Mouse (Mus musculus) ES-Bruce4 (cell line): Measurements from ENCODE around the gene Lrrc30. TPM values are rescaled to one million over a fixed set of nuclear protein-coding genes. Genes with fewer than 3 reads are reported as not detected.

ENCODE experiments used
- H3K27ac ChIP-seq: 2 replicates; pipeline ENCODE4 v1.5.1; 2012; ENCODE audit warnings: low read length, inconsistent platforms; ENCODE audit not compliant: insufficient read depth
- H3K27me3 ChIP-seq: 2 replicates; pipeline ENCODE4 v1.6.1; 2012; ENCODE audit warnings: mild to moderate bottlenecking, low read length, inconsistent platforms; ENCODE audit not compliant: control insufficient read depth, poor library complexity, insufficient read depth, severe bottlenecking
- H3K36me3 ChIP-seq: 2 replicates; pipeline ENCODE4 v1.6.1; 2012; ENCODE audit warnings: inconsistent platforms, mild to moderate bottlenecking, low read length, moderate library complexity; ENCODE audit not compliant: control insufficient read depth, poor library complexity, insufficient read depth, severe bottlenecking
- H3K4me1 ChIP-seq: one replicate; pipeline ENCODE4 v1.8.1; 2011; ENCODE audit warnings: low read length; ENCODE audit not compliant: control insufficient read depth, insufficient read depth
- H3K4me3 ChIP-seq: 2 replicates; pipeline ENCODE4 v1.5.1; 2011; ENCODE audit warnings: low read depth, mild to moderate bottlenecking, low read length
- H3K9ac ChIP-seq: 2 replicates; pipeline ENCODE4 v1.6.1; 2012; ENCODE audit warnings: low read depth, mild to moderate bottlenecking, inconsistent platforms; ENCODE audit not compliant: poor library complexity, severe bottlenecking
- H3K9me3 ChIP-seq: replicated peaks from 2 replicates; pipeline ENCODE4 v1.6.1; 2012; ENCODE audit warnings: mild to moderate bottlenecking, low read length, inconsistent platforms; ENCODE audit not compliant: control insufficient read depth, poor library complexity, insufficient read depth, severe bottlenecking
- CTCF ChIP-seq: IDR thresholded peaks from one replicate; pipeline ENCODE4 v1.8.1; 2011; ENCODE audit warnings: low read depth, low read length
- EP300 ChIP-seq: IDR thresholded peaks from 2 replicates; pipeline ENCODE4 v1.6.1; 2011; ENCODE audit warnings: low read depth, low read length; ENCODE audit not compliant: insufficient read depth
- POLR2A ChIP-seq: IDR thresholded peaks from one replicate; pipeline ENCODE4 v1.8.1; 2011; ENCODE audit warnings: low read length; ENCODE audit not compliant: insufficient read depth
- polyA plus RNA-seq: library from polyadenylated mRNA; stranded (reverse); fragments of >200 nt; gene quantifications from 2 replicates; pipeline ENCODE4 v1.2.4, GENCODE M21; 2011; ENCODE audit warnings: low read depth; ENCODE audit not compliant: missing spikeins, insufficient read depth, insufficient read length

Gene Lrrc30
- polyA plus RNA-seq, 1 experiment = not detected

- no peak for TF ChIP-seq CTCF
- no peak for TF ChIP-seq EP300
- no peak for TF ChIP-seq POLR2A
- no peaks in the 10 kb centered on the region for H3K4me1 ChIP-seq
- no peak overlapping the region for H3K9ac ChIP-seq
- no peak overlapping the region for H3K4me3 ChIP-seq
- no peak overlapping the region for H3K27ac ChIP-seq
- no peaks in the 10 kb centered on the region for H3K27me3 ChIP-seq
- no peaks in the 10 kb centered on the region for H3K9me3 ChIP-seq
- no peaks in the 10 kb centered on the region for H3K36me3 ChIP-seq
Observed at GRCm38 (mm10) chr17:67629211-67629657, 3.3 kb downstream of the Lrrc30 start.

GRCm38 (mm10) chr17:67628475-67628874, 4.0 kb downstream of the Lrrc30 start:
- TF ChIP-seq EP300 = no peak
- no peak for TF ChIP-seq CTCF
- TF ChIP-seq POLR2A = no peak
- H3K4me3 ChIP-seq = no peak overlapping the region

DNA sequence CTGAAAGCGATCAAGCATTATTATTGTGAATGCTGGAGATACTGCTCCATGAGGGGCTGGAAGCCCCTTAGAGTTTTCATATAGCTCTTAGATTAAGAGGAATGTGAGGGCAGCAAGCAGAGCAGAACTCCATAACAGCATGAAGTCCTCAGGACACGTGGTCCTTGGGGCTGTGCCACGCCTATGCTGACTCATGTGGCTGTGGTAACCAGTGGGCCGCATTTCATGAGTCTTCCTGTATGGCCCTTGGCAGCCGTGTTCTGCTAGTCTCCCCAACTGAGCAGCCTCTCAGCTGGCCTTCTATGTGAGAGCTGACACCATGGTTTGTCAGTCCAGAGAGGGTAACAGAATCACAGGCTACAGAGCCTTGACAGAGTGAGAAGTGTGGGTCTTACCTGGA, 7.1 kb downstream of the Lrrc30 start:
- Histone ChIP-seq H3K4me1 (no peaks in the 10 kb centered on the region), H3K9me3 (no peaks in the 10 kb centered on the region), H3K36me3 (no peaks in the 10 kb centered on the region), H3K4me3 (no peak overlapping the region), H3K9ac (no peak overlapping the region), H3K27ac (no peak overlapping the region), H3K27me3 (no peaks in the 10 kb centered on the region)
- TF ChIP-seq CTCF = no peak
- no peak for TF ChIP-seq POLR2A
- no peak for TF ChIP-seq EP300

More at GRCm38 (mm10) chr17:67628475-67628874, 4.0 kb downstream of the Lrrc30 start:
- Histone ChIP-seq H3K36me3 (no peaks in the 10 kb centered on the region), H3K9me3 (no peaks in the 10 kb centered on the region), H3K27me3 (no peaks in the 10 kb centered on the region), H3K27ac (no peak overlapping the region), H3K4me1 (no peaks in the 10 kb centered on the region), H3K9ac (no peak overlapping the region)

- no peaks in the 10 kb centered on the region for H3K36me3 ChIP-seq
- no peaks in the 10 kb centered on the region for H3K9me3 ChIP-seq
- no peak overlapping the region for H3K4me3 ChIP-seq
- no peaks in the 10 kb centered on the region for H3K4me1 ChIP-seq
- H3K27ac ChIP-seq = no peak overlapping the region
- no peaks in the 10 kb centered on the region for H3K27me3 ChIP-seq
- H3K9ac ChIP-seq = no peak overlapping the region
- TF ChIP-seq POLR2A = no peak
- no peak for TF ChIP-seq CTCF
- no peak for TF ChIP-seq EP300
Observed at GRCm38 (mm10) chr17:67619001-67619400, 13.5 kb downstream of the Lrrc30 start.

DNA sequence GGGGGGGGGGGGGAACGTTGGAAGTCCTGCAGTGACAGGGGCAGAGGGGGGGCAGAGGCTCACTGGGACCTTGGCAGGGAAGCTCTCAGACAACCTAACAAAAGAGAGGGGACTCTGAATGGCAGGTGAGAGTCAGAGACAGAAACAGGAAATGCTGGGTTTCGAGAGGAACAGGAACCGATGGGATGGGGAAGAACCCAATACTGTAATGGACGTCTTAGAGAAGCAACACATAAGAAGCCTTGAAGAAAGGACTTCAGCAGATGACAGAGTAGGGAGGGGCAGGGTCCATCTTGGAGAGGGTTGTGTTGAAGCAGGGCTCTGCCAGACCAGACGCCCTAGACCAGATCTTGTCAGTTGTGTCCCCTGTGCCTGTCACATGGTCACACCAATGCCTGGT, 18.1 kb downstream of the Lrrc30 start:
- no peaks in the 10 kb centered on the region for H3K27me3 ChIP-seq
- TF ChIP-seq CTCF = no peak
- TF ChIP-seq EP300 = no peak
- TF ChIP-seq POLR2A = no peak
- no peaks in the 10 kb centered on the region for H3K4me1 ChIP-seq
- H3K36me3 ChIP-seq = no peaks in the 10 kb centered on the region
- H3K9ac ChIP-seq = no peak overlapping the region
- H3K27ac ChIP-seq = no peak overlapping the region
- no peak overlapping the region for H3K4me3 ChIP-seq
- H3K9me3 ChIP-seq = no peaks in the 10 kb centered on the region

GRCm38 (mm10) chr17:67612576-67612975, 19.9 kb downstream of the Lrrc30 start:
- H3K27ac ChIP-seq = no peak overlapping the region
- no peak overlapping the region for H3K4me3 ChIP-seq
- H3K9ac ChIP-seq = no peak overlapping the region
- H3K36me3 ChIP-seq = no peaks in the 10 kb centered on the region
- no peak for TF ChIP-seq EP300
- TF ChIP-seq POLR2A = no peak
- H3K9me3 ChIP-seq = no peaks in the 10 kb centered on the region
- no peaks in the 10 kb centered on the region for H3K27me3 ChIP-seq
- no peaks in the 10 kb centered on the region for H3K4me1 ChIP-seq
